Mouse (Mus musculus) ES-E14 (cell line): ENCODE results near the gene P4ha2.

ENCODE experiments used
- CHD2 ChIP-seq: IDR thresholded peaks from 2 replicates; pipeline ENCODE4 v1.6.1; 2014; ENCODE audit warnings: mild to moderate bottlenecking, low read depth, low read length, inconsistent platforms
- MAFK ChIP-seq: IDR thresholded peaks from 2 replicates; pipeline ENCODE4 v1.6.1; 2014; ENCODE audit warnings: mild to moderate bottlenecking, low read depth, low read length, inconsistent platforms; ENCODE audit not compliant: insufficient read depth
- ZC3H11A ChIP-seq: IDR thresholded peaks from 2 replicates; pipeline ENCODE4 v1.6.1; 2012; ENCODE audit warnings: low read depth, mild to moderate bottlenecking, inconsistent platforms, low read length, borderline replicate concordance

DNA sequence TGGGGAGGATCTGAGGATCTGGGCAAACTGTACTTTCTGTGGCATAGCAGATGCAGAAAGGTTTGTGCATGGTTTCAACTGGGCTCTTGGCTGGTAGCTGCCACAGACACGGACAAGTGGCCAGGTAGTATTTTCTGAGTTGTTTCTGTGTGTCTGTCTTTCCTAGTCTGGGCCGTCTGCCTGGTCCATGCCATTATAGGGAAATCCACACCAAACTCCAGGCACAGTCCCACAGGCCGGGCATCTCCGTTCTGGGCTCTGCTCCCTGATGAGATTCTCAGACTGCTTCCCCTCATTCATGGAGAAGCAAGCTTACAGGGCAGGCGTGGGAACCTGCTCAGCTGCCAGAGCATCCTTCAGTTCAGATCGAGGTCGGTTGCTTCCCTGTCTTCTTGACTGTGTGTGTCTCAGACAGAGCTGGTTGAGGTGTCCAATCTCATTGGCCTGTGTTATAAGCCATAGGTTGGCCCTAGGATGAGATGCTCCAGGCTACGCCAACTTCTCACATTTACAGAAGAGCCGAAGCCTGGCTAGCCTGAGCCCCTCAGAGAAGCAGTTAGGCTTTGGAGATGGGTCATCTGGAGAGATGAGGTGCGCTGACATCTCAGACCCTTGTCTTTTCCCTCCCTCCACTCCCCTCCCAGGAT lies at the start of gene P4ha2:
- TF ChIP-seq ZC3H11A (no peak), CHD2 (no peak), MAFK (no peak)
